Mouse (Mus musculus) midbrain, embryonic 11.5 days (tissue): ENCODE measurements at regions not wholly inside any gene's neighbourhood (a gene's known extent, or its start where the extent isn't known, plus 50 kb on each side); places are given as distances from the start of the nearest gene placed in this dataset.

Experiments
- ATAC-seq: fragments of 200-750 bp; cut with Nextera tagmentation; 2 replicates; pipeline ENCODE4 v1.8.0; 2017; ENCODE audit warnings: moderate TSS enrichment, moderate library complexity; ENCODE audit not compliant: low FRiP score
- DNase-seq: peaks from one replicate; pipeline ENCODE4 v3.0.0; 2015; ENCODE audit warnings: low spot score; ENCODE audit errors: missing footprints
- H3K27ac ChIP-seq: fragments of 300-500 bp; sonication (generic); 2 replicates; pipeline ENCODE4 v1.5.1; 2014; ENCODE audit warnings: low read depth, low read length
- H3K27me3 ChIP-seq: fragments of 300-500 bp; sonication (generic); 2 replicates; pipeline ENCODE4 v1.6.1; 2014; ENCODE audit warnings: mild to moderate bottlenecking, low read length, moderate library complexity, mixed read lengths; ENCODE audit not compliant: control insufficient read depth, insufficient read depth
- H3K36me3 ChIP-seq: fragments of 300-500 bp; sonication (generic); 2 replicates; pipeline ENCODE4 v1.6.1; 2014; ENCODE audit warnings: mild to moderate bottlenecking, low read length, moderate library complexity, mixed read lengths; ENCODE audit not compliant: control insufficient read depth, insufficient read depth
- H3K4me1 ChIP-seq: fragments of 300-500 bp; sonication (generic); 2 replicates; pipeline ENCODE4 v1.6.1; 2014; ENCODE audit warnings: low read length; ENCODE audit not compliant: control insufficient read depth, insufficient read depth
- H3K4me2 ChIP-seq: fragments of 300-500 bp; sonication (generic); 2 replicates; pipeline ENCODE4 v1.6.1; 2014; ENCODE audit warnings: mild to moderate bottlenecking, moderate library complexity
- H3K4me3 ChIP-seq: fragments of 300-500 bp; sonication (generic); 2 replicates; pipeline ENCODE4 v1.5.1; 2014; ENCODE audit warnings: low read depth, low read length
- H3K9ac ChIP-seq: fragments of 300-500 bp; sonication (generic); 2 replicates; pipeline ENCODE4 v1.6.1; 2014; ENCODE audit warnings: low read length
- H3K9me3 ChIP-seq: fragments of 300-500 bp; sonication (generic); 2 replicates; pipeline ENCODE4 v1.6.1; 2016; ENCODE audit warnings: low read length; ENCODE audit not compliant: control insufficient read depth
- WGBS: fragments of 180-500 bp; shearing (Covaris S2); extraction: QIAGEN DNeasy Blood & Tissue Kit; methylation state at CpG from one replicate; pipeline ENCODE4 v1.1.7; 2014; 5-methylcytosine and 5-hydroxymethylcytosine counted together

DNA sequence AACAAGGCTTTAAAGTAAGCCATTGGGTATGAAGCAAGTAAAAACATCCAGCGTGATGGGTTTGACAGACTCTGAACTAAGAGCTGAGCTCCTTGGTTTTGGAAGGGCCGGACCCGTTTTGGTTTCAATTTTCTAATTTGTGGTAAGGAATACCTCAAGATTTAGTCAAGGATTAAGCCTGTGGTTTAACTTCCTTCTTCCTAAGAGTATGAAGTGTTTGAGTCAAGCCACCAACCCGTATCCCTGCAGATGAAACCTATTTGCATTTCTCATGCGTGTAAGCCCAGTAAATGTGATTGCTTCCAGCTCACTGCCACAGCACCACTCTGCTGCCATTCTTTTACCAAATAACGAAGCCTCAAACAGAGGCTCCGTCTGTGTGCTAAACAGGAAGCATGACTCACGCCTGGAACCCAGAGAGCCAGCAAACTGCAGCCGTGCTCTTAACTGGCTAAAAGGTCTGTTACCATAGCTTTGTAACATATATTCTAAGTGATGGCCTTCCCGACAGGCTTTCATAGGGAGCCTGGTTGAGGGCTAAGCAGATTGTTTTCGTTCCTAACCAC is 149.7 kb downstream of the Etv1 start:
- H3K9ac ChIP-seq = no peak overlapping the region
- H3K27ac ChIP-seq = peak overlapping the region; percentile 14; the same call in 1 of the 2 replicates
- DNase-seq = peak; percentile 87
- H3K4me3 ChIP-seq = no peak overlapping the region
- H3K4me2 ChIP-seq = no peak overlapping the region
- peak; percentile 76 for ATAC-seq
- H3K9me3 ChIP-seq = no peaks in the 10 kb centered on the region
- H3K36me3 ChIP-seq = no peaks in the 10 kb centered on the region
- no peaks in the 10 kb centered on the region for H3K4me1 ChIP-seq
- H3K27me3 ChIP-seq = no peaks in the 10 kb centered on the region
- WGBS = 56% methylated on average over 11 of the region's 11 CpGs

DNA sequence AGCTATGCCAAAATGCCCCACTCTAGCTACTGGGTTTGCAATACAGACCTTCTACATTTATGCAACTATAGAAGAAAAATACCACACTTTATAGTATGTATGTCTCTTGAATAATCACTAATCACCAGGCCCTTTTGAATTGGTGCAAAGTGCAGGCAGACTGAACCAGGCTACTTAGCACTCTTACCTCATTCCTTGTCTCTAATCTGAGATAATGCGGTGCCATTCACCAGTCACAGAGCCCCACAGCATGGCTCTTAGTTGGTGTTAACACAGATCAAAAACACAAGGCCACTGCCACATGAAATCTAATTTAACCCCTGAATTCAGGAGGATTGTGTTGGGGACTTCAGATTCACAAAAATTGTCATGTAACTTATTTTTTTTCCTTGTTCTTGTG is 150.5 kb downstream of the Etv1 start:
- H3K27ac ChIP-seq = no peak overlapping the region
- no peak overlapping the region for H3K4me2 ChIP-seq
- H3K27me3 ChIP-seq = no peaks in the 10 kb centered on the region
- no peaks in the 10 kb centered on the region for H3K36me3 ChIP-seq
- H3K9me3 ChIP-seq = no peaks in the 10 kb centered on the region
- no peak overlapping the region for H3K4me3 ChIP-seq
- WGBS = 45% methylated on average over 1 of the region's 1 CpGs
- ATAC-seq (peak; percentile 65; the same call in 1 of the 2 replicates), DNase-seq (no peak)
- no peaks in the 10 kb centered on the region for H3K4me1 ChIP-seq
- H3K9ac ChIP-seq = no peak overlapping the region

DNA sequence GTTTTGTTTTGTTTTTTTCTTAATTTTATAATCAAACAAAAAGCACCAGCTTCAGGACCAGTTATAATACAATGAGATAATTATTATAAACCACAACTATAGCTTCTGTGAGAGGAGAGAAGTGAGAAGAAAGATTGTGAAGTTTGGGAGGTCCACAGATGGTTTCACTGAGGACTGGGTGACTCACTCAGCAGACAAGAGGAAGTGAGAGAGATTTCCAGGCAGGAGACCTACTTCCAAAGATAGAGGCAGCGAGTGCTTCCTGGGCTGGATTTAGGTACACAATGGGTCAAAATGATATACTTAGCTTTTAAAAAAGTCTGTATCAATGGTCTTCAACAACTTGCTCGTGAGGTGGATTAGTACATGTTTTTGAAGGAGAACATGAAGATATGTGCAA is 152.6 kb downstream of the Etv1 start:
- Histone ChIP-seq H3K27me3 (no peaks in the 10 kb centered on the region), H3K9ac (no peak overlapping the region), H3K27ac (no peak overlapping the region), H3K9me3 (no peaks in the 10 kb centered on the region), H3K4me1 (no peaks in the 10 kb centered on the region), H3K36me3 (no peaks in the 10 kb centered on the region), H3K4me3 (no peak overlapping the region), H3K4me2 (no peak overlapping the region)
- WGBS = 79% methylated on average over 2 of the region's 2 CpGs
- DNase-seq = no peak
- no peak for ATAC-seq

- H3K4me3 ChIP-seq = no peak overlapping the region
- H3K9me3 ChIP-seq = no peaks in the 10 kb centered on the region
- H3K4me2 ChIP-seq = no peak overlapping the region
- H3K36me3 ChIP-seq = no peaks in the 10 kb centered on the region
- DNase-seq = no peak
- H3K4me1 ChIP-seq = no peaks in the 10 kb centered on the region
- no peak overlapping the region for H3K9ac ChIP-seq
- no peak overlapping the region for H3K27ac ChIP-seq
- ATAC-seq = no peak
- H3K27me3 ChIP-seq = no peaks in the 10 kb centered on the region
- WGBS = 65% methylated on average over 1 of the region's 1 CpGs
These were observed 180.4 kb downstream of the Etv1 start for GRCm38 (mm10) chr12:38959605-38960004.

DNA sequence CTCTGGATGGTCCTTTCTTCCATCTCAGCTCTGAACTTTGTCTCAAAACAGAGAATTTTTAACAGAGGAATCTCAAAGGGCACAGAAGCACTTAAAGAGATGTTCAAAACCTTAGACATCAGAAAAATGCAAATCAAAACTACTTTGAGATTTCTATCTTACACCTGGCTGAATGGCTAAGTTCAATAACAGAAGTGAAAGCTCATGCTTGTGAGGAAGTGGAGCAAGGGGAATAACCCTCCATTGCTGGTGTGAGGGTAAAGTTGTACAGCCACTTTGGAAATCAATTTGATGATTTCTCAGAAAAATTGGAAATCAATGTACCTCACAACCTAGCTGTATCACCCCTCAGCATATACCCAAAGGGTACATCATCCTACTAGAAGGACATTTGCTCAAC is 183.1 kb downstream of the Etv1 start:
- ATAC-seq (no peak), DNase-seq (no peak)
- no peak overlapping the region for H3K9ac ChIP-seq
- H3K36me3 ChIP-seq = no peaks in the 10 kb centered on the region
- no peak overlapping the region for H3K27ac ChIP-seq
- no peak overlapping the region for H3K4me2 ChIP-seq
- no peaks in the 10 kb centered on the region for H3K27me3 ChIP-seq
- H3K4me3 ChIP-seq = no peak overlapping the region
- H3K9me3 ChIP-seq = no peaks in the 10 kb centered on the region
- H3K4me1 ChIP-seq = no peaks in the 10 kb centered on the region

GRCm38 (mm10) chr12:38970347-38970746 is 191.2 kb downstream of the Etv1 start:
- WGBS = 71% methylated on average over 2 of the region's 2 CpGs

DNA sequence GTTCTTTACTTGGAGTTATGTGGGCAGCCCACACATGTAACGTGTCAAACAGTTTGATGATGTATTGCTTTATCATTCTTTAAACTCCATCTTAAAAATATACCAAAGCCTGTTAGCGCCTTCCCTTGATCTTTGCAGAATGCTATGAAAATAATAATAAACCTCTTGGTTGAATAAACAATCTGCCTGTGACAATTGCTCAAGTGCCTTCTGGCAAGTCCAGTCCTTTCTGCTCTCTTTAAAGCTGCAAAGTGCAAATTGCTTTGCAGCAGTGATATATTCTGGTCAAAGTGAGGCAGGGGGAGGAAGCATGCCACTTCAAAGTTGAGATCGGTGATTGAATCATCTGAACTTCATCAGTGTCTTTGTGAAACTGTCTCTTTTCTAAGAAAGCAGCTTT is 193.0 kb downstream of the Etv1 start:
- Histone ChIP-seq H3K4me2 (no peak overlapping the region), H3K4me3 (no peak overlapping the region), H3K36me3 (no peaks in the 10 kb centered on the region), H3K9me3 (no peaks in the 10 kb centered on the region), H3K9ac (no peak overlapping the region), H3K27ac (no peak overlapping the region), H3K4me1 (no peaks in the 10 kb centered on the region), H3K27me3 (no peaks in the 10 kb centered on the region)
- 87% methylated on average over 3 of the region's 3 CpGs for WGBS
- ATAC-seq (no peak), DNase-seq (no peak)

More at GRCm38 (mm10) chr12:38970347-38970746, 191.2 kb downstream of the Etv1 start:
- Histone ChIP-seq H3K9ac (no peak overlapping the region), H3K36me3 (no peaks in the 10 kb centered on the region), H3K27me3 (no peaks in the 10 kb centered on the region), H3K9me3 (no peaks in the 10 kb centered on the region), H3K27ac (no peak overlapping the region), H3K4me1 (no peaks in the 10 kb centered on the region), H3K4me3 (no peak overlapping the region), H3K4me2 (no peak overlapping the region)
- ATAC-seq = no peak
- DNase-seq = no peak

GRCm38 (mm10) chr12:38975508-38975907 is 196.3 kb downstream of the Etv1 start:
- 86% methylated on average over 4 of the region's 4 CpGs for WGBS
- no peak overlapping the region for H3K9ac ChIP-seq
- DNase-seq (no peak), ATAC-seq (no peak)
- no peak overlapping the region for H3K27ac ChIP-seq
- no peaks in the 10 kb centered on the region for H3K36me3 ChIP-seq
- H3K4me1 ChIP-seq = no peaks in the 10 kb centered on the region
- no peaks in the 10 kb centered on the region for H3K9me3 ChIP-seq
- no peaks in the 10 kb centered on the region for H3K27me3 ChIP-seq
- no peak overlapping the region for H3K4me2 ChIP-seq
- H3K4me3 ChIP-seq = no peak overlapping the region

DNA sequence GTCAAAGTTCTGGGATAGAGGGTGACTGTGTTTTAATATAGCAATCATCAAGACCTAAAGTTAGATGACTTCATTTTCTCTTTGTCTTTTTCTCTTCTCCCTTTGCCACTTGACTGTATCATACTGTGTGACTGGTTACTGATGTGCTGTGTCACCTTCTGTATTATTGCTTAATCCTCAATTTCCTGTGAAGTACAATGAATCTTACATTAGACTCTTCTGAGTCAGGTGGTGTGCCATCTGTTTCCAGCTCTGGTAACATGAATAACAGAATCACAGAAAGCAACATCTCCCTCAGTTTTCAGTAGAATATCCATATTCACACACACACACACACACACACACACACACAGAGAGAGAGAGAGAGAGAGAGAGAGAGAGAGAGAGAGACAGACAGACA is 203.2 kb downstream of the Etv1 start:
- no peak overlapping the region for H3K27ac ChIP-seq

DNA sequence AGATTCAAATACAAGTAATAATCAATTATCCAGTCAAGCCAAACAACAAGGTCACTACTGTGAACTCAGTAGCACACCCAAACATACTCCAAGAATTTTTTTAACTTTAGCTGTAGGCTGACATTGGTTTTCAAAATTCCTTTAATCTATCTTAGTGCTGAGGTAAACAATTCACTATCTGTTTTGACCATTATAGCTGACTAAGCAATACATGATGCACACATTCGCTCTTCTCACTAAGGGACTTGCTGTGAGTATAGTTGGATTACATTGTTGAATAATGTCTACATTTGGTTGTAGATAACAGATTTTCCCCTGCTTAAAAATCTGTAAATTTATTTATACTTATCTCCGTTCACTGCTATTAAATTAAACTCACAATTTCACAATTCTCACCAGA is 206.7 kb downstream of the Etv1 start:
- H3K27me3 ChIP-seq = no peaks in the 10 kb centered on the region
- no peak for ATAC-seq
- H3K27ac ChIP-seq = no peak overlapping the region
- no peak overlapping the region for H3K9ac ChIP-seq
- no peaks in the 10 kb centered on the region for H3K4me1 ChIP-seq
- H3K4me2 ChIP-seq = no peak overlapping the region
- DNase-seq = no peak
- no peak overlapping the region for H3K4me3 ChIP-seq
- 90% methylated on average over 2 of the region's 2 CpGs for WGBS
- H3K36me3 ChIP-seq = no peaks in the 10 kb centered on the region
- no peaks in the 10 kb centered on the region for H3K9me3 ChIP-seq

More for the DNA sequence above, 203.2 kb downstream of the Etv1 start:
- DNase-seq (no peak), ATAC-seq (no peak)
- no peak overlapping the region for H3K4me3 ChIP-seq
- H3K9ac ChIP-seq = no peak overlapping the region
- H3K4me2 ChIP-seq = no peak overlapping the region
- no peaks in the 10 kb centered on the region for H3K9me3 ChIP-seq
- no peaks in the 10 kb centered on the region for H3K4me1 ChIP-seq
- H3K27me3 ChIP-seq = no peaks in the 10 kb centered on the region
- H3K36me3 ChIP-seq = no peaks in the 10 kb centered on the region
